Mouse (Mus musculus): ENCODE results near the gene Tmem39a.

- TF ChIP-seq ZMIZ1 (IDR thresholded peaks at IDR 0.05; ENCODE audit: low read depth, low read length) (no peak), CTCF (conservative IDR thresholded peaks at IDR 0.05 in 1 of 2, IDR thresholded peaks at IDR 0.05 in 1 of 2; ENCODE audit: low read depth in 2 of 2, low read length in 2 of 2) (no peak), RAD21 (IDR thresholded peaks at IDR 0.05; ENCODE audit: low read depth, low read length) (no peak), ZKSCAN1 (IDR thresholded peaks at IDR 0.05; ENCODE audit: borderline replicate concordance, low read depth, low read length) (no peak)
These were observed 10.5 kb upstream of the Tmem39a start for GRCm38 (mm10) chr16:38548000-38548399.
